In genomic region chr3:130819031-130819836, GRCm38 (mm10) we compare ENCODE assay signal across 8 mouse cellular contexts.
DNase-seq lines count a peak whose midpoint lies in the region; ATAC-seq and TF ChIP-seq lines count a peak whose summit lies in the region.

No protein-coding gene starts in this region.

- no peak for ATAC-seq in liver, embryonic 12.5 days
- no peak; the same call in 1 of the 2 replicates for ATAC-seq in stomach, postnatal 0 days (ENCODE audit: low FRiP score, low TSS enrichment)

- H3K27me3 ChIP-seq in spleen, adult 2 months (ENCODE audit: control insufficient read depth, insufficient read depth, low read length), result no peaks in the 10 kb centered on the region
- no peaks in the 10 kb centered on the region for H3K27me3 ChIP-seq in liver, embryonic 12.5 days (replicated peaks)
- H3K27me3 ChIP-seq in stomach, postnatal 0 days (ENCODE audit: control insufficient read depth, insufficient read depth, low read length), result no peaks in the 10 kb centered on the region

- peak; percentile 1 for DNase-seq in cerebellum, adult 8-10 months
- no peak for DNase-seq in cerebellum, adult 18-20 months
- DNase-seq in spleen, adult 2 months (ENCODE audit: low read depth in 1 of 2, low spot score in 2 of 2), result no peak
- DNase-seq in spleen, postnatal 14 days (ENCODE audit: low spot score in 2 of 2), result no peak
- DNase-seq in stomach, postnatal 0 days (ENCODE audit: low spot score), result no peak
- DNase-seq in spleen, adult 12 weeks (ENCODE audit: low spot score), result no peak
- DNase-seq in gastrocnemius, adult 8-10 months (ENCODE audit: low spot score in 2 of 2), result no peak

- no peak for TF ChIP-seq POLR2A in spleen, adult 2 months (IDR thresholded peaks at IDR 0.05; ENCODE audit: low read depth, low read length)

- no peaks in the 10 kb centered on the region for H3K36me3 ChIP-seq in spleen, adult 2 months (ENCODE audit: control insufficient read depth, insufficient read depth, low read length)
- H3K36me3 ChIP-seq in liver, embryonic 12.5 days, result no peaks in the 10 kb centered on the region
- H3K36me3 ChIP-seq in stomach, postnatal 0 days (ENCODE audit: control insufficient read depth, insufficient read depth, low read length), result no peaks in the 10 kb centered on the region

- peak overlapping the region; percentile 29 for H3K4me3 ChIP-seq in spleen, adult 2 months (ENCODE audit: extremely low read depth, insufficient read depth, insufficient read length)
- peak overlapping the region; percentile 25; the same call in 1 of the 2 replicates for H3K4me3 ChIP-seq in liver, embryonic 12.5 days
- H3K4me3 ChIP-seq in stomach, postnatal 0 days (ENCODE audit: low read depth, low read length), result peak overlapping the region; percentile 20

- peak overlapping the region; percentile 31; the same call in 1 of the 2 replicates for H3K9ac ChIP-seq in liver, embryonic 12.5 days
- no peak overlapping the region for H3K9ac ChIP-seq in stomach, postnatal 0 days (ENCODE audit: low read length)

- H3K9me3 ChIP-seq in liver, embryonic 12.5 days (replicated peaks), result no peaks in the 10 kb centered on the region
- no peaks in the 10 kb centered on the region for H3K9me3 ChIP-seq in stomach, postnatal 0 days (ENCODE audit: control insufficient read depth, low read length)

- WGBS in spleen, adult 2 months, result 48% methylated on average over 17 of the region's 17 CpGs
- 41% methylated on average over 17 of the region's 17 CpGs for WGBS in liver, embryonic 12.5 days (ENCODE audit: insufficient replicate concordance)
- WGBS in stomach, postnatal 0 days, result 40% methylated on average over 17 of the region's 17 CpGs

- no peaks in the 10 kb centered on the region for H3K4me1 ChIP-seq in spleen, adult 2 months (ENCODE audit: control insufficient read depth, insufficient read depth, insufficient read length)
- H3K4me1 ChIP-seq in liver, embryonic 12.5 days, result no peaks in the 10 kb centered on the region
- H3K4me1 ChIP-seq in stomach, postnatal 0 days (replicated peaks; ENCODE audit: control insufficient read depth, insufficient read depth), result no peaks in the 10 kb centered on the region

- no peak for TF ChIP-seq CTCF in spleen, adult 2 months (IDR thresholded peaks at IDR 0.05; ENCODE audit: extremely low read depth, insufficient read depth, insufficient read length, insufficient replicate concordance)
- no peak for TF ChIP-seq CTCF in stomach, postnatal 0 days (IDR thresholded peaks at IDR 0.05; ENCODE audit: low read depth)

- no peak for TF ChIP-seq EP300 in stomach, postnatal 0 days (optimal IDR thresholded peaks at IDR 0.05)

- peak overlapping the region; percentile 53 for H3K4me2 ChIP-seq in liver, embryonic 12.5 days
- H3K4me2 ChIP-seq in stomach, postnatal 0 days (replicated peaks; ENCODE audit: low read depth), result peak overlapping the region; percentile 60

- no peak overlapping the region for H3K27ac ChIP-seq in spleen, adult 2 months (ENCODE audit: insufficient read depth, low read length)
- H3K27ac ChIP-seq in liver, embryonic 12.5 days, result no peak overlapping the region
- no peak overlapping the region for H3K27ac ChIP-seq in stomach, postnatal 0 days (replicated peaks)
